ENCODE assay signal across 26 mouse cellular contexts in the genomic region with DNA sequence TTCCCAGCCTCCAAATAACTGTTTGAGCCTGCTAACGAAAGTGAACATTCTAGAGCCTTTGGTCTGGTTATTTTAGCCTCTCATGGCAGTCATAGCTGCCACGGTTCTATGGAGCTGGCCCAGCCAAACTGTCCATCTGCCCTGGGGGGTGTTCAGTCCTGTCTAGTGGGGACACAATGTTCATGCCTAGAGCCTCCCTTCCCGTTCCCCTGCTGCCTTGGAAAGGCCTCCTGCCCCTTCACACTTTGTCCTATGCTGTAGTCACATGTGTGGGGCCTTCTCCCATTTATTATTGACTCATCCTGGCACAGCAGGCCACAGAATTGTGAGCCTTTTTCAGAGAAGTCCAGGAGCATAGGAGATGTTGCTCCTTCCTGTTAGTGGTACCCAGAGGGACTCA. TPM values are rescaled to one million over a fixed set of nuclear protein-coding genes. Genes with fewer than 3 reads are reported as not detected.
A peak's percentile ranks its signal among the peaks of the same experiment; 100 is the strongest.
DNase-seq lines count a peak whose midpoint lies in the region; ATAC-seq and TF ChIP-seq lines count a peak whose summit lies in the region.
"Had no signal": no experiment of that assay in that cellular context is flagged by ENCODE, and none has a peak within 500 bp of the region (broad histone marks: within the 10 kb centered on the region; RNA-seq: fewer than 3 reads in every experiment).

No protein-coding gene starts in this region.

- no peak for TF ChIP-seq EP300 in heart, postnatal 0 days (IDR thresholded peaks at IDR 0.05; ENCODE audit: low read depth)

- TF ChIP-seq CTCF in heart, postnatal 0 days (IDR thresholded peaks at IDR 0.05; ENCODE audit: low read depth) = no peak
- TF ChIP-seq CTCF in E14TG2a.4 (conservative IDR thresholded peaks at IDR 0.05; ENCODE audit: low read length) = no peak

- no peak overlapping the region for H3K27ac ChIP-seq in embryonic facial prominence, embryonic 13.5 days
- no peak overlapping the region for H3K27ac ChIP-seq in embryonic facial prominence, embryonic 10.5 days (replicated peaks)
- no peak overlapping the region for H3K27ac ChIP-seq in heart, postnatal 0 days (ENCODE audit: low read depth)
- H3K27ac ChIP-seq: heart, embryonic 10.5 days; hindbrain, embryonic 14.5 days; left cerebral cortex, adult 2 months; liver, embryonic 14.5 days; lung, embryonic 15.5 days had no signal

- no peaks in the 10 kb centered on the region for H3K27me3 ChIP-seq in embryonic facial prominence, embryonic 13.5 days
- H3K27me3 ChIP-seq in embryonic facial prominence, embryonic 10.5 days (replicated peaks; ENCODE audit: low read depth, poor library complexity, severe bottlenecking) = no peaks in the 10 kb centered on the region
- H3K27me3 ChIP-seq in heart, postnatal 0 days (ENCODE audit: control insufficient read depth, insufficient read depth, low read length) = no peaks in the 10 kb centered on the region
- H3K27me3 ChIP-seq in E14TG2a.4 (ENCODE audit: insufficient read depth, low read length) = no peaks in the 10 kb centered on the region
- H3K27me3 ChIP-seq: lung, embryonic 15.5 days had no signal

- intact Hi-C loops in heart, postnatal 36 days (cut with DNase I) = no loop called here

- peak overlapping the region; percentile 46; the same call in 1 of the 2 replicates for H3K9ac ChIP-seq in embryonic facial prominence, embryonic 13.5 days
- no peak overlapping the region; the same call in 1 of the 2 replicates for H3K9ac ChIP-seq in heart, postnatal 0 days (replicated peaks; ENCODE audit: low read depth, low read length)
- H3K9ac ChIP-seq: hindbrain, embryonic 14.5 days; liver, embryonic 14.5 days; lung, embryonic 15.5 days had no signal

- H3K4me2 ChIP-seq in embryonic facial prominence, embryonic 13.5 days = no peak overlapping the region
- H3K4me2 ChIP-seq in heart, postnatal 0 days (ENCODE audit: low read depth, low read length) = no peak overlapping the region
- H3K4me2 ChIP-seq: hindbrain, embryonic 14.5 days; lung, embryonic 15.5 days had no signal

- no peaks in the 10 kb centered on the region for H3K9me3 ChIP-seq in embryonic facial prominence, embryonic 13.5 days
- H3K9me3 ChIP-seq in embryonic facial prominence, embryonic 10.5 days = no peaks in the 10 kb centered on the region
- no peaks in the 10 kb centered on the region for H3K9me3 ChIP-seq in heart, postnatal 0 days (replicated peaks; ENCODE audit: control insufficient read depth, low read length)
- no peaks in the 10 kb centered on the region for H3K9me3 ChIP-seq in E14TG2a.4 (ENCODE audit: low read length)
- H3K9me3 ChIP-seq: heart, embryonic 10.5 days; lung, embryonic 15.5 days had no signal

- peak; percentile 18 for DNase-seq in adrenal gland, postnatal 14 days
- no peak for DNase-seq in adrenal gland, adult (ENCODE audit: inconsistent age in 2 of 2, low spot score in 1 of 2)
- no peak for DNase-seq in embryonic facial prominence, embryonic 10.5 days (ENCODE audit: low spot score)
- DNase-seq in heart, postnatal 0 days (ENCODE audit: low spot score) = no peak
- DNase-seq in heart, postnatal 36 days = no peak
- DNase-seq: adrenal gland, postnatal 25 days; cerebellum, adult 8-10 months; heart, postnatal 14 days; lung, postnatal 36 days; right cerebral cortex, adult 18-20 months; right cerebral cortex, postnatal 4 days; thymus, postnatal 14 days had no signal

- no peak for ATAC-seq in embryonic facial prominence, embryonic 13.5 days (ENCODE audit: insufficient number of reproducible peaks, insufficient read depth, low FRiP score, low TSS enrichment, low read depth)
- peak; percentile 39; the same call in 1 of the 2 replicates for ATAC-seq in heart, postnatal 0 days (ENCODE audit: insufficient read depth, low read depth)
- ATAC-seq in erythroid progenitor cell, adult 5-6 weeks (replicated peaks; ENCODE audit: low FRiP score, poor library complexity, severe bottlenecking) = no peak
- ATAC-seq: inflammation-experienced regulatory T-cells, adult 6 months had no signal

- peaks cover 27% of the 10 kb centered on the region for H3K4me1 ChIP-seq in embryonic facial prominence, embryonic 13.5 days
- H3K4me1 ChIP-seq in embryonic facial prominence, embryonic 10.5 days = peaks cover 19% of the 10 kb centered on the region
- H3K4me1 ChIP-seq in heart, postnatal 0 days (ENCODE audit: control insufficient read depth, insufficient read depth) = peaks cover 20% of the 10 kb centered on the region
- H3K4me1 ChIP-seq in E14TG2a.4 (replicated peaks; ENCODE audit: low read depth, low read length) = peaks cover 95% of the 10 kb centered on the region

- H3K36me3 ChIP-seq in embryonic facial prominence, embryonic 13.5 days = peaks cover 74% of the 10 kb centered on the region
- H3K36me3 ChIP-seq in embryonic facial prominence, embryonic 10.5 days (replicated peaks) = peaks cover 88% of the 10 kb centered on the region
- peaks cover 66% of the 10 kb centered on the region for H3K36me3 ChIP-seq in heart, postnatal 0 days (replicated peaks; ENCODE audit: control insufficient read depth, insufficient read depth, low read length)
- peaks cover 93% of the 10 kb centered on the region for H3K36me3 ChIP-seq in E14TG2a.4 (ENCODE audit: insufficient read depth, low read length)

- 76% methylated on average over 3 of the region's 3 CpGs for WGBS in embryonic facial prominence, embryonic 13.5 days
- WGBS in embryonic facial prominence, embryonic 10.5 days = 82% methylated on average over 3 of the region's 3 CpGs
- WGBS in heart, postnatal 0 days = 52% methylated on average over 3 of the region's 3 CpGs

- H3K4me3 ChIP-seq in embryonic facial prominence, embryonic 13.5 days = no peak overlapping the region
- no peak overlapping the region for H3K4me3 ChIP-seq in embryonic facial prominence, embryonic 10.5 days
- H3K4me3 ChIP-seq in heart, postnatal 0 days (ENCODE audit: low read depth, low read length) = no peak overlapping the region
- peak overlapping the region; percentile 17; the same call in 1 of the 2 replicates for H3K4me3 ChIP-seq in E14TG2a.4 (replicated peaks; ENCODE audit: low read length)
- H3K4me3 ChIP-seq: heart, embryonic 10.5 days; left cerebral cortex, adult 2 months; lung, embryonic 15.5 days had no signal

RNA-seq across cellular contexts. Expression of gene Cnnm3, which starts 6.6 kb away (rescaled TPM):
- 26.3 and 27.5 TPM in 2 replicates for total RNA-seq in adrenal gland, postnatal 14 days (2021)
- 3.4 and 3.8 TPM in 2 replicates for polyA plus RNA-seq in embryonic facial prominence, embryonic 13.5 days (2015; fragmentation: Nextera tagmentation; extraction: Ambion mirVana)
- 3.5 and 3.6 TPM in 2 replicates for polyA plus RNA-seq in embryonic facial prominence, embryonic 10.5 days (2016; fragmentation: Nextera tagmentation; extraction: Ambion mirVana)
- 10.2 and 21.4 TPM in 2 replicates for total RNA-seq in heart, postnatal 0 days (2014; rRNA removed; ENCODE audit: low replicate concordance)
- 2.0 and 2.2 TPM in 2 replicates for polyA plus RNA-seq in heart, postnatal 0 days (2015; fragmentation: Nextera tagmentation; extraction: Ambion mirVana)
- 10 to 100 TPM; 16.0 to 19.2 TPM for total RNA-seq in heart, postnatal 36 days (2021)
- 2.5 and 10.5 TPM in 2 replicates for total RNA-seq in erythroid progenitor cell, adult 5-6 weeks (2015; ENCODE audit: low replicate concordance)
- total RNA-seq in erythroid progenitor cell, adult 5-6 weeks (2017; ENCODE audit: low replicate concordance) = 3.9 and 9.4 TPM in 2 replicates

RNA-seq across cellular contexts. Expression of gene Ankrd23, which starts 18.4 kb away (rescaled TPM):
- 8.9 and 9.7 TPM in 2 replicates for total RNA-seq in adrenal gland, postnatal 14 days (2021)
- 23.7 and 24.1 TPM in 2 replicates for polyA plus RNA-seq in embryonic facial prominence, embryonic 13.5 days (2015; fragmentation: Nextera tagmentation; extraction: Ambion mirVana)
- 15.5 and 16.6 TPM in 2 replicates for polyA plus RNA-seq in embryonic facial prominence, embryonic 10.5 days (2016; fragmentation: Nextera tagmentation; extraction: Ambion mirVana)
- 62.2 and 93.8 TPM in 2 replicates for total RNA-seq in heart, postnatal 0 days (2014; rRNA removed; ENCODE audit: low replicate concordance)
- polyA plus RNA-seq in heart, postnatal 0 days (2015; fragmentation: Nextera tagmentation; extraction: Ambion mirVana) = 26.7 and 34.2 TPM in 2 replicates
- 100 to 1,000 TPM; 203 to 373 TPM for total RNA-seq in heart, postnatal 36 days (2021)
- 1.7 TPM in 1 of 2 replicates, not detected in the other for total RNA-seq in erythroid progenitor cell, adult 5-6 weeks (2015; ENCODE audit: low replicate concordance)
- not detected in 2 replicates for total RNA-seq in erythroid progenitor cell, adult 5-6 weeks (2017; ENCODE audit: low replicate concordance)

RNA-seq across cellular contexts. Expression of gene Gm42417, which starts 21.0 kb away (rescaled TPM):
- total RNA-seq in adrenal gland, postnatal 14 days (2021) = 2.1 TPM in 1 of 2 replicates, not detected in the other
- polyA plus RNA-seq in embryonic facial prominence, embryonic 13.5 days (2015; fragmentation: Nextera tagmentation; extraction: Ambion mirVana) = not detected in 2 replicates
- polyA plus RNA-seq in embryonic facial prominence, embryonic 10.5 days (2016; fragmentation: Nextera tagmentation; extraction: Ambion mirVana) = 0.54 TPM in 1 of 2 replicates, not detected in the other
- total RNA-seq in heart, postnatal 0 days (2014; rRNA removed; ENCODE audit: low replicate concordance) = not detected in 2 replicates
- polyA plus RNA-seq in heart, postnatal 0 days (2015; fragmentation: Nextera tagmentation; extraction: Ambion mirVana) = 1.2 TPM in 1 of 2 replicates, not detected in the other
- 100 to 1,000 TPM in 1 of 2 experiments, 10 to 100 TPM in 1; 93.9 to 209 TPM for total RNA-seq in heart, postnatal 36 days (2021)
- total RNA-seq in erythroid progenitor cell, adult 5-6 weeks (2015; ENCODE audit: low replicate concordance) = 0.42 TPM in 1 of 2 replicates, not detected in the other
- 86.5 TPM in 1 of 2 replicates, not detected in the other for total RNA-seq in erythroid progenitor cell, adult 5-6 weeks (2017; ENCODE audit: low replicate concordance)
- total RNA-seq: adrenal gland, postnatal 25 days; left cerebral cortex, adult 2 months; left cerebral cortex, postnatal 36 days; midbrain, postnatal 0 days had no signal
- polyA plus RNA-seq: embryonic facial prominence, embryonic 14.5 days; large intestine, adult 2 months; liver, embryonic 14.5 days; lung, embryonic 15.5 days; stomach, embryonic 14.5 days had no signal

RNA-seq across cellular contexts. Expression of gene Ankrd39, which starts 29.0 kb away (rescaled TPM):
- 11.7 and 15.3 TPM in 2 replicates for total RNA-seq in adrenal gland, postnatal 14 days (2021)
- polyA plus RNA-seq in embryonic facial prominence, embryonic 13.5 days (2015; fragmentation: Nextera tagmentation; extraction: Ambion mirVana) = 27.3 and 28.6 TPM in 2 replicates
- 18.9 and 20.3 TPM in 2 replicates for polyA plus RNA-seq in embryonic facial prominence, embryonic 10.5 days (2016; fragmentation: Nextera tagmentation; extraction: Ambion mirVana)
- 32.7 and 34.9 TPM in 2 replicates for total RNA-seq in heart, postnatal 0 days (2014; rRNA removed; ENCODE audit: low replicate concordance)
- 26.6 and 29.0 TPM in 2 replicates for polyA plus RNA-seq in heart, postnatal 0 days (2015; fragmentation: Nextera tagmentation; extraction: Ambion mirVana)
- total RNA-seq in heart, postnatal 36 days (2021) = 1 to 10 TPM; 7.3 to 7.8 TPM
- total RNA-seq in erythroid progenitor cell, adult 5-6 weeks (2015; ENCODE audit: low replicate concordance) = not detected in 2 replicates
- total RNA-seq in erythroid progenitor cell, adult 5-6 weeks (2017; ENCODE audit: low replicate concordance) = 1.4 and 1.8 TPM in 2 replicates

RNA-seq across cellular contexts. Expression of gene Sema4c, which starts 39.9 kb away (rescaled TPM):
- 20.7 and 27.9 TPM in 2 replicates for total RNA-seq in adrenal gland, postnatal 14 days (2021)
- 22.5 and 24.2 TPM in 2 replicates for polyA plus RNA-seq in embryonic facial prominence, embryonic 13.5 days (2015; fragmentation: Nextera tagmentation; extraction: Ambion mirVana)
- polyA plus RNA-seq in embryonic facial prominence, embryonic 10.5 days (2016; fragmentation: Nextera tagmentation; extraction: Ambion mirVana) = 24.9 and 25.9 TPM in 2 replicates
- 11.9 and 13.2 TPM in 2 replicates for total RNA-seq in heart, postnatal 0 days (2014; rRNA removed; ENCODE audit: low replicate concordance)
- 5.7 and 6.1 TPM in 2 replicates for polyA plus RNA-seq in heart, postnatal 0 days (2015; fragmentation: Nextera tagmentation; extraction: Ambion mirVana)
- 10 to 100 TPM; 15.0 to 17.1 TPM for total RNA-seq in heart, postnatal 36 days (2021)
- not detected in 2 replicates for total RNA-seq in erythroid progenitor cell, adult 5-6 weeks (2015; ENCODE audit: low replicate concordance)
- 0.45 TPM in 1 of 2 replicates, not detected in the other for total RNA-seq in erythroid progenitor cell, adult 5-6 weeks (2017; ENCODE audit: low replicate concordance)
